Mouse (Mus musculus) MEL (cell line): ENCODE data around the gene Gramd4.
A peak's percentile ranks its signal among the peaks of the same experiment; 100 is the strongest.

ENCODE experiments used
- CHD1 ChIP-seq: IDR thresholded peaks from 2 replicates; pipeline ENCODE4 v1.6.1; 2012; ENCODE audit warnings: low read depth, mild to moderate bottlenecking, inconsistent platforms, low read length, improper control_type of control experiment
- CTCF ChIP-seq, 3 experiments: IDR thresholded peaks in 2 of 3; conservative IDR thresholded peaks in 1 of 3; 2 replicates each; pipeline ENCODE4 v1.5.1; 2011 to 2012; ENCODE audit warnings: low read length in 3 of 3, low read depth in 2 of 3, mild to moderate bottlenecking in 2 of 3, improper control_type of control experiment in 1 of 3, inconsistent platforms in 1 of 3, mixed read lengths in 1 of 3, moderate library complexity in 1 of 3; ENCODE audit not compliant: control insufficient read depth in 1 of 3, insufficient read depth in 1 of 3, poor library complexity in 1 of 3, severe bottlenecking in 1 of 3
- E2F4 ChIP-seq: IDR thresholded peaks from 2 replicates; pipeline ENCODE4 v1.6.1; 2011; ENCODE audit warnings: low read depth, low read length, improper control_type of control experiment, borderline replicate concordance
- GATA1 ChIP-seq: IDR thresholded peaks from 2 replicates; pipeline ENCODE4 v1.6.1; 2011; ENCODE audit warnings: low read depth, low read length, improper control_type of control experiment
- MAX ChIP-seq: IDR thresholded peaks from 2 replicates; pipeline ENCODE4 v1.6.1; 2011; ENCODE audit warnings: low read length, improper control_type of control experiment
- NRF1 ChIP-seq: IDR thresholded peaks from 2 replicates; pipeline ENCODE4 v1.6.1; 2014; ENCODE audit warnings: low read depth, mild to moderate bottlenecking, inconsistent platforms, low read length, improper control_type of control experiment, moderate library complexity; ENCODE audit not compliant: poor library complexity, insufficient read depth, severe bottlenecking
- POLR2A ChIP-seq, 2 experiments: IDR thresholded peaks; 2 replicates each; pipeline ENCODE4 v1.6.1; 2011 to 2012; ENCODE audit warnings: low read length in 2 of 2, mild to moderate bottlenecking in 2 of 2, control low read depth in 1 of 2, improper control_type of control experiment in 1 of 2, low read depth in 1 of 2, moderate library complexity in 1 of 2; ENCODE audit not compliant: control insufficient read depth in 1 of 2, insufficient read depth in 1 of 2, poor library complexity in 1 of 2
- SIN3A ChIP-seq: IDR thresholded peaks from 2 replicates; pipeline ENCODE4 v1.6.1; 2012; ENCODE audit warnings: low read length, improper control_type of control experiment, inconsistent platforms
- TAL1 ChIP-seq: IDR thresholded peaks from 2 replicates; pipeline ENCODE4 v1.6.1; 2012; ENCODE audit warnings: mild to moderate bottlenecking, inconsistent platforms, low read length, moderate library complexity, mixed read lengths
- USF2 ChIP-seq, 2 experiments: IDR thresholded peaks; 2 replicates each; pipeline ENCODE4 v1.6.1; 2011 to 2012; ENCODE audit warnings: improper control_type of control experiment in 2 of 2, low read length in 2 of 2, borderline replicate concordance in 1 of 2, inconsistent platforms in 1 of 2, low read depth in 1 of 2, mild to moderate bottlenecking in 1 of 2; ENCODE audit not compliant: insufficient read depth in 1 of 2

DNA sequence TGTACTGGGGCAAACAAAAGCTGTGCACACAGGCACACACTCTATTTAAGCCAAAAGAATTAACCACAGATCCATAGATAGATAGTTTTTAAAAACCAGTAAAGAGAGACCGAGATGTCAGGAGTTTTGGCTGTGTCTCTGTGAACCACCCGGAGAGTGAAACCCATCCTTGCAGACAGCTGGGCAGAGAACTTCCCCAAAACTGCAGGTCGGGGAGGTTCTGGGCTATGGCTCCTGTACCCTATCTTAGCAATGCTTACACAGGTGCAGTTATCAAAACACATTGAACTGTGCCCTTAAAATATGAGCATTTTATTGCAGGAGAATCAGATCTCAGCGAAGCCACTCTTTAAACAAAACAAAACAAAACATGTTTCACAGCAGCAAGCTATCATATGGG lies 122.9 kb downstream of the Gramd4 start:
- TF ChIP-seq CTCF (IDR thresholded peaks at IDR 0.05 in 2 of 3, conservative IDR thresholded peaks at IDR 0.05 in 1 of 3; ENCODE audit: control insufficient read depth in 1 of 3, insufficient read depth in 1 of 3, low read depth in 2 of 3, low read length in 3 of 3, poor library complexity in 1 of 3, severe bottlenecking in 1 of 3) (no peak), POLR2A (IDR thresholded peaks at IDR 0.05; ENCODE audit: control insufficient read depth in 1 of 2, insufficient read depth in 1 of 2, low read depth in 1 of 2, low read length in 2 of 2, poor library complexity in 1 of 2) (no peak), NRF1 (no peak), USF2 (IDR thresholded peaks at IDR 0.05; ENCODE audit: borderline replicate concordance in 1 of 2, insufficient read depth in 1 of 2, low read depth in 1 of 2, low read length in 2 of 2) (no peak), GATA1 (peak; percentile 44), MAX (peak; percentile 40; the same call in 1 of the 2 replicates), CHD1 (no peak), SIN3A (no peak; the same call in 1 of the 2 replicates), E2F4 (no peak), TAL1 (0 out of 2 replicates have a peak, but pooled peaks have one; percentile 42)
